Mouse (Mus musculus): ENCODE measurements around the gene Ccdc183. TPM values are rescaled to one million over a fixed set of nuclear protein-coding genes. Genes with fewer than 3 reads are reported as not detected.

Gene Ccdc183
- polyA plus RNA-seq, 1 experiment from 2014 or later: 0.19 TPM

- Histone ChIP-seq H3K9ac (no peak overlapping the region), H3K9me3 (no peaks in the 10 kb centered on the region), H3K27ac (no peak overlapping the region), H3K36me3 (peaks cover 48% of the 10 kb centered on the region), H3K27me3 (peaks cover 39% of the 10 kb centered on the region), H3K4me3 (no peak overlapping the region), H3K4me1 (peaks cover 36% of the 10 kb centered on the region), H3K4me2 (replicated peaks) (no peak overlapping the region)
- ATAC-seq (ENCODE audit: insufficient number of reproducible peaks, insufficient read depth, low FRiP score, low TSS enrichment): 0 out of 2 replicates have a peak, but pooled peaks have one; percentile 16
- WGBS: 59% methylated on average over 12 of the region's 12 CpGs
These were observed 34.9 kb downstream of the Ccdc183 start for GRCm38 (mm10) chr2:25582466-25583119.

DNA sequence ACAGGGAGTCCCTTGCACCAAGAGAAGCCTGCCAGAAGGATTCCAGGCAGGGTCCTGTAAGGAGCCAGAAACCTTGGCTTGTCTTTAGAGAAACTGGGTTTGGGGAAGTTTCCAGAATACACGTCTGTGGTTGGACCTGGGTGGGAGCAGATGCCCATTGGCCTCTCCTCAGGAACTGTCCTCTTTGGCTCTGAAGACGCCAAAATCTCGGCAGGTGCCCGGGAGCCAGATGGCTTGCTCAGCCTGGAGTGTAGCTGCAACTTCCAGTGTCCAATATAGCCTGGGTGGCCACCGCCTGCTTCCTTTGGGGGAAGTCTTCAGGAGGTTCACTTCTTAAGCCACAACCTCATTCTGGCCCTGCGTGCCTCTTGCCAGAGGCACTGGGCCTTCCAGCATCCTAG is 35.6 kb downstream of the Ccdc183 start:
- Histone ChIP-seq H3K27me3 (peaks cover 45% of the 10 kb centered on the region), H3K9ac (no peak overlapping the region), H3K4me2 (replicated peaks) (no peak overlapping the region), H3K27ac (no peak overlapping the region), H3K4me3 (0 out of 2 replicates have a peak overlapping the region, but pooled peaks have one; percentile 35), H3K9me3 (no peaks in the 10 kb centered on the region), H3K4me1 (peaks cover 41% of the 10 kb centered on the region), H3K36me3 (peaks cover 41% of the 10 kb centered on the region)
- ATAC-seq (ENCODE audit: insufficient number of reproducible peaks, insufficient read depth, low FRiP score, low TSS enrichment): no peak
- 33% methylated on average over 6 of the region's 6 CpGs for WGBS

DNA sequence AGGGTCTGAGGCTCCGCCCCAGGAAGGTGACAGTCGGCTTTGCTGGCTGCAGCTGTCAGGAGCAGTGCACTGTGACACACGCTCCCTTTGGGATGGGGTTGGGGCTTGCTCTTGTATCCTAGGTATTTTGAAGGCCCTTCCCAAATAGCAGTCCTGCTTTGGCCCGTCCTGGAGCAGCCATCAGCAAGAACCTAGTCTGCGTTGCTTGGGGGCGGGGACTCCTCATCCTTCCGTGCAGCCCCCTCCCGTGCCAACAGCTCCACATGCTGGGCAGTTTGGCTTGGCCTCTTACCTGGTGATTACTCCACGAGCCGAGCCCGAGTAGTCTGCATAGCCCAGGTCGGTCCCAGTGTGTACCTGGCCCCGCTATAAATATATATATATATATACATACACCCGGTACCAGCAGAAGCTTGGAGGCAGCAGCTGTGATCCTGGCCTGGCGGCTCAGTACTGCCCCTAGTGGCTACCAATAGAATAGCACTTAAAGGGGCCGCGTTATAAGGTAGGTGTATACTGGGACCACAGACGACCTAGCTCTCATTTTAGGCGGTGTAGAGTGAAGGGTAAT is 36.1 kb downstream of the Ccdc183 start, which contains the start of gene Ajm1:
TSS of gene Ajm1 (minus strand) at position 464 of the 571 bp plus-strand sequence.
- Histone ChIP-seq H3K4me1 (peaks cover 41% of the 10 kb centered on the region), H3K27me3 (peaks cover 51% of the 10 kb centered on the region), H3K36me3 (peaks cover 36% of the 10 kb centered on the region), H3K4me3 (peak within 1 kb of the TSS; percentile 35), H3K9ac (no peak within 1 kb of the TSS), H3K4me2 (replicated peaks) (peak within 1 kb of the TSS; percentile 61), H3K27ac (no peak within 1 kb of the TSS), H3K9me3 (no peaks in the 10 kb centered on the region)
- ATAC-seq (ENCODE audit: insufficient number of reproducible peaks, insufficient read depth, low FRiP score, low TSS enrichment): peak; percentile 70
- 6% methylated on average over 19 of the region's 19 CpGs for WGBS

- ATAC-seq (ENCODE audit: insufficient number of reproducible peaks, insufficient read depth, low FRiP score, low TSS enrichment): no peak
- Histone ChIP-seq H3K36me3 (peaks cover 30% of the 10 kb centered on the region), H3K27ac (no peak overlapping the region), H3K9me3 (no peaks in the 10 kb centered on the region), H3K27me3 (peaks cover 58% of the 10 kb centered on the region), H3K4me3 (no peak overlapping the region; the same call in 1 of the 2 replicates), H3K4me1 (peaks cover 47% of the 10 kb centered on the region), H3K9ac (no peak overlapping the region), H3K4me2 (replicated peaks) (peak overlapping the region; percentile 61; the same call in 1 of the 2 replicates)
- WGBS: 48% methylated on average over 6 of the region's 6 CpGs
These were observed 36.8 kb downstream of the Ccdc183 start for GRCm38 (mm10) chr2:25580621-25581101.

- Histone ChIP-seq H3K4me1 (peaks cover 51% of the 10 kb centered on the region), H3K27me3 (peaks cover 58% of the 10 kb centered on the region), H3K36me3 (peaks cover 22% of the 10 kb centered on the region), H3K4me2 (replicated peaks) (peak overlapping the region; percentile 40), H3K9ac (no peak overlapping the region), H3K27ac (no peak overlapping the region), H3K9me3 (no peaks in the 10 kb centered on the region), H3K4me3 (peak overlapping the region; percentile 25; the same call in 1 of the 2 replicates)
- 5% methylated on average over 27 of the region's 27 CpGs for WGBS
- ATAC-seq (ENCODE audit: insufficient number of reproducible peaks, insufficient read depth, low FRiP score, low TSS enrichment): no peak
These were observed 37.6 kb downstream of the Ccdc183 start for GRCm38 (mm10) chr2:25579737-25580460.

DNA sequence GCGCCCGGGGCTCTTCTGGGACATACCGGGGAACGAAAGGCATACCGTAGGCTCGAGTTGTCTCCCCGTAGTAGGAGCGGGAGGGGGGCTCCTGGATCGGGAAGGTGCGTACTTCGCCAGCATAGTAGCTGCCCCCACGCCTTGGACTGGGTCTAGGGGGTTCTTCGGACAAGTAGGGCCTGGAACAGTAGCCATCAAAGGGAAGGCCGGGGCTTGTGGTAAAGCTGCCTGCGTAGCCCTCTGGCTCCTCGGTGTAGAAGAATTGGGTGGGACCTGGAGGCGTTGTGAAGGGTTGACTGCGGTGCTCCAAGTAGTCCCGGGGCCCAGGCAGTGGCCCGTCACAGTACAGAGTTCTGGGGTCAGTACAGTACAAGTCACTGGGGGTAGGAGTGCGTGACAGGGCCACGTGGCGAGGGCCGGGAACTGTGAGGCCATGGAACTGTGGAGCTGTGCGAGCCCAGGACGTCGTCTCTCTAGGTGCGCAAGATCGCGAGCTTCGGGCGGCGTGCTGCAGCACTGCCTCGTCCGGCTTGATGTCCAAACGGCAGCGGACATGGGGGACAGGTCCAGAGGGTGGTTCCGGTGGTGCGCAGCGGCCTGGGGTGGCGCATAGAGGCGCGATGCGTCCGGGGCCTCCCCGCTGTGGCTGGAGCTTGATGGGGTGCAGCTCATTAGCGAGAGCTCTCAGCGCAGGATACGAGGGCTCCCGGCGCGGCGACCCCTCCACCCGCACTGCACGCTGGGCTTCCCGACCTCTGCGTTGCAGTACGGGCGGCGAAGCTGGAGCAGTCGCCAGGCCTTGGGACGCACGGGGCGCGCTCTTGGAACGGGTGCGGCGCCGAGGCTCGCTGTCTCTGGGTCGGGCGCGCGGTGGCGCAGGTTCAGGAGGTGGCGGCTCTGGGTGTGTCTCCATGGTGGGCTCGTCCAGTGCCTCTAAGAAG is 38.4 kb downstream of the Ccdc183 start:
- H3K9ac ChIP-seq: no peak overlapping the region
- peaks cover 52% of the 10 kb centered on the region for H3K4me1 ChIP-seq
- ATAC-seq (ENCODE audit: insufficient number of reproducible peaks, insufficient read depth, low FRiP score, low TSS enrichment): no peak
- H3K4me2 ChIP-seq (replicated peaks): peak overlapping the region; percentile 40
- H3K27me3 ChIP-seq: peaks cover 58% of the 10 kb centered on the region
- no peak overlapping the region for H3K27ac ChIP-seq
- H3K36me3 ChIP-seq: peaks cover 14% of the 10 kb centered on the region
- WGBS: 6% methylated on average over 77 of the region's 77 CpGs
- peak overlapping the region; percentile 25; the same call in 1 of the 2 replicates for H3K4me3 ChIP-seq
- no peaks in the 10 kb centered on the region for H3K9me3 ChIP-seq

DNA sequence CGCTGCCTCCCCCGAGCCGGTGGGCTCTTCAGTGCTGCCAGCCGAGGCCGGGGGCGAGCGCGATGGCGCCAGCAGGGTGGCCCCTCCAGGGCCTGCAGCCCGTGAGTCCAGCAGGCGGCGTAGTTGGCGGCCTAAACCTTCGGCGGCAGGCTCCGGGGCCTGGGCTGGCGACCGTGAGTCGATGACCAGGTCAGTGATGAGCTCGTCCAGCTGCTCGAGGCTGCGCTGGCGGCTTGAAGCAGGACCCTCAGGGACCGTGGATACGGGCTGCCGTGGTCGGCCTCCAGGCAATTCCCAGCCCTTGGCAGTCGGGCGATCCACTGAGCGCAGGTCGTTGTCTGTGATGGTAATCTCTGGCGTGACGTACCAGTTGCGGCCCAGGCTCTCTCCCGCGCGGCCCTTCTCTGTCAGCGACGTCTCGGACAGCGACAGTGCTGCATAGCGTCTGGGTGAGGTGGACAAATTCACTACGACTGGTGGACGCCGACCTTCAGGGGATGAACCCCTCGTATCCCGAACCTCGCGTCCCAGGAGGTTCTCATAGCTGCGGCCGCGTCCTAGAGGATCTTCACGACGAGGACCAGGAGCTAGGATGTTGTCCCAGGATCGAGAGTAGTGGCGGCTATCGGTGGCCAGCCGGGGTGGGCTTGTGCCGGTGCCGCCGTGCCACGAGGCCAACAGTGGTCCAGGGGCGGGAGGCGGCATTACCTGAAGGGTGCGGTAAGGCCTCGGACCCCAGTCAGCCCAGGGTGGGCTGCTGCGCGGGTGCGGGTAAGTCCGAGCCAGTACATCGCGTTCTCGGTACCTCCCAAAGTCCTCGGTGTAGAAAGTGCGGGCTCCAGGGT is 39.3 kb downstream of the Ccdc183 start:
- Histone ChIP-seq H3K9ac (peak overlapping the region; percentile 38), H3K36me3 (peaks cover 6% of the 10 kb centered on the region), H3K27me3 (peaks cover 58% of the 10 kb centered on the region), H3K4me3 (peak overlapping the region; percentile 25), H3K27ac (no peak overlapping the region), H3K4me2 (replicated peaks) (peak overlapping the region; percentile 45), H3K9me3 (no peaks in the 10 kb centered on the region), H3K4me1 (peaks cover 61% of the 10 kb centered on the region)
- WGBS: 4% methylated on average over 75 of the region's 75 CpGs
- no peak for ATAC-seq (ENCODE audit: insufficient number of reproducible peaks, insufficient read depth, low FRiP score, low TSS enrichment)

- H3K9me3 ChIP-seq: no peaks in the 10 kb centered on the region
- peak overlapping the region; percentile 45 for H3K4me2 ChIP-seq (replicated peaks)
- H3K36me3 ChIP-seq: 0 out of 2 replicates have a peak, but pooled peaks cover 4% of the 10 kb centered on the region
- H3K27ac ChIP-seq: no peak overlapping the region
- peak overlapping the region; percentile 38 for H3K9ac ChIP-seq
- no peak for ATAC-seq (ENCODE audit: insufficient number of reproducible peaks, insufficient read depth, low FRiP score, low TSS enrichment)
- H3K4me1 ChIP-seq: peaks cover 56% of the 10 kb centered on the region
- H3K27me3 ChIP-seq: peaks cover 58% of the 10 kb centered on the region
- H3K4me3 ChIP-seq: peak overlapping the region; percentile 25
- WGBS: 14% methylated on average over 91 of the region's 92 CpGs
These were observed 40.2 kb downstream of the Ccdc183 start for GRCm38 (mm10) chr2:25576965-25577891.

GRCm38 (mm10) chr2:25576028-25576850 is 41.2 kb downstream of the Ccdc183 start:
- Histone ChIP-seq H3K9ac (no peak overlapping the region; the same call in 1 of the 2 replicates), H3K4me3 (peak overlapping the region; percentile 65; the same call in 1 of the 2 replicates), H3K27me3 (peaks cover 56% of the 10 kb centered on the region), H3K4me1 (peaks cover 48% of the 10 kb centered on the region), H3K27ac (no peak overlapping the region), H3K4me2 (replicated peaks) (peak overlapping the region; percentile 94), H3K36me3 (peaks cover 12% of the 10 kb centered on the region), H3K9me3 (no peaks in the 10 kb centered on the region)
- ATAC-seq (ENCODE audit: insufficient number of reproducible peaks, insufficient read depth, low FRiP score, low TSS enrichment): no peak
- 71% methylated on average over 16 of the region's 16 CpGs for WGBS
